Mouse (Mus musculus): ENCODE data around the gene Cdh24. TPM values are rescaled to one million over a fixed set of nuclear protein-coding genes. Genes with fewer than 3 reads are reported as not detected.
A peak's percentile ranks its signal among the peaks of the same experiment; 100 is the strongest.

The Cdh24 gene
- total and polyA plus RNA-seq, 3 experiments, result 0.18 to 1.1 (median 0.31) TPM

DNA sequence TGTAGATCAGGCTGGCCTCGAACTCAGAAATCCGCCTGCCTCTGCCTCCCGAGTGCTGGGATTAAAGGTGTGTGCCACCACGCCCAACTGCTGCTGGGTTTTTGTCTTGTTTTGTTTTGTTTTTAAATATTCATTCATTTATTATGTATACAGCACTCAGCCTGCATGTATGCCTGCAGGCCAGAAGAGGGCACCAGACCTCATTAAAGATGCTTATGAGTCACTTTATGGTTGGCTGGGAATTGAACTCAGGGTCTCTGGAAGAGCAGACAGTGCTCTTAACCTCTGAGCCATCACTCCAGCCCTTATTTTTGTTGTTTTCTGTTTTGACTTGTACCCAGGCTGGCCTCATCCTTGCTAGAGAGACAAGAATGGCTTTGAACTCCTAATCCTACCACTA lies 31.2 kb downstream of the Cdh24 start:
- intact Hi-C loops (cut with DNase I), result loop anchor here (5.0 kb wide), 2 partner anchors 43 to 77 kb away; partner anchors contain the start of genes 1700123O20Rik and Acin1
- Histone ChIP-seq H3K4me1 (ENCODE audit: control insufficient read depth, insufficient read depth, low read length) (no peaks in the 10 kb centered on the region), H3K27ac (no peak overlapping the region), H3K36me3 (ENCODE audit: control insufficient read depth, insufficient read depth, low read length) (no peaks in the 10 kb centered on the region; the same call in 1 of the 2 replicates), H3K9ac (ENCODE audit: low read depth, low read length) (no peak overlapping the region), H3K79me2 (replicated peaks; ENCODE audit: control insufficient read depth, insufficient read depth, low read length) (no peaks in the 10 kb centered on the region), H3K4me3 (no peak overlapping the region), H3K27me3 (ENCODE audit: control insufficient read depth, insufficient read depth, low read length) (no peaks in the 10 kb centered on the region)
- peak; percentile 72 for TF ChIP-seq CTCF (IDR thresholded peaks at IDR 0.05)
- TF ChIP-seq EP300 (IDR thresholded peaks at IDR 0.05; ENCODE audit: insufficient read depth, low read depth, low read length), result no peak
- 83% methylated on average over 4 of the region's 4 CpGs for WGBS
- DNase-seq, result no peak

DNA sequence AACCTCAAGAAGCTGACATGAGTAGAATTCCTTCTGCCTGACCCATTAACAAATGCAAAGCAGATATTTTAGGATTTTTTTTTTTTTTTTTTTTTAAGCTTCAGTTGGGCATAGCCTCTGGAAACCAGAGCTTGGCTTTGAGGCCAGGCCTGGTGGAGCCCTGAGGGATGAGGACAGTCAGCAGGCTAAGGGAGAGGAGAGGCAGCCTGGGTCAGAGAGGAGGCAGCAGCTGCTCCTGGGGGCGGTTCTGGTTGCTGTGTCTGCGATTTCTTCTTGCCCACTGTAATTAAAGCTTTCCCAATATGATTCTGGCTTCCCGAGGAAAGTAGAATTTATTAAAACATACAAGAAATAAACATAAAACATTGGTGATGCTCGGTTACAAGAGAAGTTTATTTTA lies 31.9 kb downstream of the Cdh24 start:
- WGBS, result 75% methylated on average over 4 of the region's 4 CpGs
- Histone ChIP-seq H3K4me3 (no peak overlapping the region), H3K79me2 (replicated peaks; ENCODE audit: control insufficient read depth, insufficient read depth, low read length) (no peaks in the 10 kb centered on the region), H3K27me3 (ENCODE audit: control insufficient read depth, insufficient read depth, low read length) (no peaks in the 10 kb centered on the region), H3K4me1 (ENCODE audit: control insufficient read depth, insufficient read depth, low read length) (no peaks in the 10 kb centered on the region), H3K27ac (no peak overlapping the region), H3K9ac (ENCODE audit: low read depth, low read length) (no peak overlapping the region), H3K36me3 (ENCODE audit: control insufficient read depth, insufficient read depth, low read length) (no peaks in the 10 kb centered on the region; the same call in 1 of the 2 replicates)
- DNase-seq, result no peak
- intact Hi-C loops (cut with DNase I), result loop anchor here (5.0 kb wide), 1 partner anchor 78 kb away; the partner anchor contains the start of genes 1700123O20Rik and Acin1
- TF ChIP-seq POLR2A (IDR thresholded peaks at IDR 0.05; ENCODE audit: insufficient read depth, low read depth, low read length) (no peak), EP300 (IDR thresholded peaks at IDR 0.05; ENCODE audit: insufficient read depth, low read depth, low read length) (no peak), CTCF (IDR thresholded peaks at IDR 0.05) (no peak)

DNA sequence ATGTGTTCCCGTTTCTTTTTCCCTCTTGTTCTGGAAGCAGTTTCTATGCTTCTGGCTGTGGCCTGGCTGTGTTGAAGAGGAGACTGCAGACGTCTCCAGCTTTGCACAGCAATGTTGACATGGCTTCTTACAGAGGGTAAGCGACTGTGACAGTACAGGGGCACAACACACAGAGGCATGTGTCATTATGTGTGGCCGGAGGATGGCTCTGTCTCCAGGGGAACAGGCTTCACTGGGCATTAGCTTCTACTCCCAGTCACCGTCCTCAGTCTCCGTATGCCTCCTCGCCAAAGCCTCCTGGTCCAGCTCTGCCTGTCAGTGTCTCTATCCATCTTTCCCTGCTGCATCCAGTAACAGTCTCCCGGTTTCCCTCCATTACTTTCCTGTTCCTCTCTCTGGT lies 33.9 kb downstream of the Cdh24 start:
- DNase-seq, result no peak
- H3K9ac ChIP-seq (ENCODE audit: low read depth, low read length), result no peak overlapping the region
- H3K27me3 ChIP-seq (ENCODE audit: control insufficient read depth, insufficient read depth, low read length), result no peaks in the 10 kb centered on the region
- no peak overlapping the region for H3K4me3 ChIP-seq
- intact Hi-C loops (cut with DNase I), result loop anchor here (5.0 kb wide), 1 partner anchor 80 kb away; the partner anchor contains the start of genes 1700123O20Rik and Acin1
- H3K27ac ChIP-seq, result no peak overlapping the region
- H3K36me3 ChIP-seq (ENCODE audit: control insufficient read depth, insufficient read depth, low read length), result no peaks in the 10 kb centered on the region; the same call in 1 of the 2 replicates
- WGBS, result 65% methylated on average over 8 of the region's 8 CpGs
- H3K4me1 ChIP-seq (ENCODE audit: control insufficient read depth, insufficient read depth, low read length), result peaks cover 4% of the 10 kb centered on the region
- TF ChIP-seq POLR2A (IDR thresholded peaks at IDR 0.05; ENCODE audit: insufficient read depth, low read depth, low read length), result no peak
- no peak for TF ChIP-seq CTCF (IDR thresholded peaks at IDR 0.05)
- no peak for TF ChIP-seq EP300 (IDR thresholded peaks at IDR 0.05; ENCODE audit: insufficient read depth, low read depth, low read length)
- H3K79me2 ChIP-seq (replicated peaks; ENCODE audit: control insufficient read depth, insufficient read depth, low read length), result no peaks in the 10 kb centered on the region

DNA sequence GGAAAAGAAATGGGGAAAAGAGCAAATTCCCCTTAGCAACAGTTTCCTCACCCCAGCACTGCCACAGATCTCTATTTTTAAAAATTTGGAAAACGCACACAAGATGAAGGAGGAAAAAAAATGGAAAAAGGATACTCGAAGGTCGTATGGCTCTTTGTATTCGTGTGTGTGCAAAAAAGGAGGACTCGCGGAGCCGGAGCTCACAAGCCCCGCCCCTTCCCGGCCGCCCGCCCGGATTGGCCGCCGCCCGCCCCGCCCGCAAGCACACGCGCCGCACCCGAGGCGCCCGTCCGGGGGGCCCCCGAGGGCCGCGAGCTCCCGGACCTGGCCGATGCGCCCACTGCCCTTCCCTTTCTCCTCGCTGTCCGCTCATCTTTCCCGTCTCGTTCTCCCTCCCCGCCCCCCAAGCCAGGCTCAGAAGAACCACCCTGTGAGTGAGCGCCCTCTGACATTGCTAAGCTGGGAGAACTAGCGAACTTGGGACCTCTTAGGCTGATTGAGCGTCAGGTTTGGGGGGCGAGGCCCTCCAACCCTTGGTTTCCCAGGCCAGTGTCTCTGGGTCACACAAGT lies 35.3 kb downstream of the Cdh24 start, which contains the start of gene 4931414P19Rik:
Gene 4931414P19Rik (minus strand): TSS at position 242 of the 570 bp plus-strand sequence.
- Histone ChIP-seq H3K9ac (ENCODE audit: low read depth, low read length) (peak within 1 kb of the TSS; percentile 61), H3K27me3 (ENCODE audit: control insufficient read depth, insufficient read depth, low read length) (no peaks in the 10 kb centered on the region), H3K27ac (peak within 1 kb of the TSS; percentile 76), H3K4me3 (peak within 1 kb of the TSS; percentile 43), H3K4me1 (ENCODE audit: control insufficient read depth, insufficient read depth, low read length) (peaks cover 4% of the 10 kb centered on the region), H3K79me2 (replicated peaks; ENCODE audit: control insufficient read depth, insufficient read depth, low read length) (no peaks in the 10 kb centered on the region), H3K36me3 (ENCODE audit: control insufficient read depth, insufficient read depth, low read length) (no peaks in the 10 kb centered on the region; the same call in 1 of the 2 replicates)
- TF ChIP-seq CTCF (IDR thresholded peaks at IDR 0.05) (no peak), POLR2A (IDR thresholded peaks at IDR 0.05; ENCODE audit: insufficient read depth, low read depth, low read length) (peak; percentile 49; the same call in 1 of the 2 replicates), EP300 (IDR thresholded peaks at IDR 0.05; ENCODE audit: insufficient read depth, low read depth, low read length) (0 out of 2 replicates have a peak, but pooled peaks have one; percentile 24)
- peak; percentile 88 to 90 for DNase-seq
- intact Hi-C loops (cut with DNase I), result loop anchor here (5.0 kb wide), 1 partner anchor 81 kb away; the partner anchor contains the start of genes 1700123O20Rik and Acin1
- under 1% methylated on average over 31 of the region's 39 CpGs for WGBS

DNA sequence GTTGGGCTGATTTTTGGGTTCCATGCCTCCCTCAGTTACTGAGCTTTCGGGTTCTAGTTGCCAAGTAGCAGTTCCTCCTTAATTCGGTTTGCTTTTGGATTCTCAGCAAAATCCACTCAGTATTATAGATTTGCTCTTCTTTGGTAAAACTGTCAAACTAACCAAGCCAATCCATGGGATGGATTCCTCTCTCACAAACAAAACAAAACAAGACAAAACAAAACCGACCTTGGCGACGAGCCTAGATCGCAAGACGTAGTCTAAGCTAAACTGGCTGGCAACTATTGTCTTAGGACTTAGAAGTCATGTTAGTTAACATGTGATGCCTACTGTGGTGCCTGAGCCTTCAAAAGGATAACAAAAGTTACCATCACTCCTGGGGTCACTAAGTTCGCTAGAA lies 37.5 kb downstream of the Cdh24 start:
- TF ChIP-seq CTCF (IDR thresholded peaks at IDR 0.05) (no peak), EP300 (IDR thresholded peaks at IDR 0.05; ENCODE audit: insufficient read depth, low read depth, low read length) (no peak), POLR2A (IDR thresholded peaks at IDR 0.05; ENCODE audit: insufficient read depth, low read depth, low read length) (no peak)
- Histone ChIP-seq H3K36me3 (ENCODE audit: control insufficient read depth, insufficient read depth, low read length) (no peaks in the 10 kb centered on the region; the same call in 1 of the 2 replicates), H3K4me1 (ENCODE audit: control insufficient read depth, insufficient read depth, low read length) (peaks cover 4% of the 10 kb centered on the region), H3K9ac (ENCODE audit: low read depth, low read length) (no peak overlapping the region), H3K4me3 (peak overlapping the region; percentile 75), H3K27ac (peak overlapping the region; percentile 97), H3K27me3 (ENCODE audit: control insufficient read depth, insufficient read depth, low read length) (no peaks in the 10 kb centered on the region), H3K79me2 (replicated peaks; ENCODE audit: control insufficient read depth, insufficient read depth, low read length) (no peaks in the 10 kb centered on the region)
- intact Hi-C loops (cut with DNase I), result loop anchor here (2.0 kb wide), 1 partner anchor 49 kb away; the partner anchor contains the start of gene Haus4
- DNase-seq, result no peak
- 81% methylated on average over 8 of the region's 8 CpGs for WGBS
